Mouse (Mus musculus) 3134 (cell line): Measurements from ENCODE around the gene Pla2r1.

Source experiments
- DNase-seq: peaks from one replicate; pipeline ENCODE4 v3.0.0-alpha.2; 2011; ENCODE audit warnings: low spot score; ENCODE audit not compliant: insufficient read length; ENCODE audit errors: extremely low read depth

Pla2r1 gene

DNA sequence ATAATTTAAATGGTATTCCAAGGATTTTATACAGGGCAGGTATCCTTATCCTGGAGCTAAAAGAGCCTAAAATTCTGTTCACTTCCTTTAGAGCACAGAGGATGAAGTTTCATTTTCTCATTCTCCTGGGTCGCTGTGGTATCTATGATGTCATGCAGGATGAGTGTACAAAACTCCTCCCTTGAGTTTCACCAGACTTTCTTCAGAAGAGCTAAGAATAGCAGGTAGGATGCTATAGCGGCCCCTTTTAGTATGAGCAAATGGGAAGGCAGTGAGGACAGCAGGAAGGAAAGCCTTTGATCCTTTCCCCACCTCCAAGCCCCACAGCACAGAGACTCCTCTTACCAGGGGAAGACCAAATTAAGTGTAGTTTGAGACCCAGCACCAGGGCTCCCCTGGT lies 48.4 kb downstream of the Pla2r1 start:
- peak; percentile 16 for DNase-seq

DNA sequence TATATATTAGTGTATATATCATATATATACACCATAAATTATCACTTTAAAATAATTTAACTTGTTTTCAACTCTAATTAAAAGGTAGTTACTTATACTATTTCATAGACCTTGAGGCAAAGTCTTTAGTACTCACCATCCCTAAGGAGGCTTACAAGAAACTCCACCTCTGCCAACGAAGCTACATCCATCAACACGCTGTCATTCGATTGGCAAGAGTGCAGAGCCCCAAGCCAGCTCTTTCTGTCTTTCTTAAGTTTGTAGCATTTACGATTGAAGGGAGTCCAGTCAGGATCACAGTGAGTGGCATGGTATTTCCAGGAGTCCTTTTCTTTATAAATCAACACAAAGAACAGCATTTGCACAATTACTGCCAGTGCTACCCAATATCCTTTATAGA lies 49.1 kb downstream of the Pla2r1 start:
- DNase-seq: no peak

DNA sequence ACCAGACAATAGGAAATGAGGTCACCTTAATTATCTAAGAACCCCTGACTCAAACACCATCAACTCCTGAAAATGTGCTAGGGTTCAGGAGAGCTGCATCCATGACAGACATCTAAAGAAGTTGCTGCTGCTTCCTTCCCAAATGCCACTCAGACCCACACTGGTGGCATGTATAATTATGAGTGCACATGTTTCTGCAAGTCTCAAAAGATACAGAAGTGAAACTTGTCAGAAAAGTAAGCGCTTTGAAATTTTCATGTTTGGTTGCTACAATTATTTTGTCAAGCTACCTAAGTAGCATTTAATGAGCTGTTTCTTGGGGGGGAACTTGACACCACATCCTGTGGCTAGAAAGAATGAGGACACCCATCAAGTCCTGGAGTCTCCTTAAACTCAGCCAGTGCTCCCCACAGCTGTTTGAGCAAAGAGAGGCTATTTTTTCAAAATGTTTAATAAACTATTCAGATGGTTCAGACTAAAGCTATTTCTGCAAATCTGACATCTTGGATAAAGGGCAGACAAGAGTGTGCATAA lies 52.5 kb downstream of the Pla2r1 start:
- no peak for DNase-seq

DNA sequence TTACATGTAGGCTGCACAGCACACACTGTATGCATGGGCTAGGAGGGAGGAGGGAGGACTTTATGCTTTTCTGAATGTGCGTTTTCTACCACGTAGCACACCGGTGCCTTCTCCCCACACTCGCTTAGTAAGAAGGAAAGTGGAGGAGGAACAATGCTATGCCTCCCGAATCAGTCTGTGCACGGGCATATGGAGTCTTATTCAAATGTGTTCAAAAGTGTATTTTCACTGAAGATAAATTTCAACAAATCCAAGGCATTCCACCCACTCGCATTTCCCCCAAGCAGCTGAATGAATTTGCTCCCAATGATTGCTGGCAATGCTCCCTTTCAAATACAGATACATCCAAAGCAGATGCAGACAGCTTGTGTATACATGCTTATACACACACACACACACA lies 73.2 kb downstream of the Pla2r1 start:
- no peak for DNase-seq

DNA sequence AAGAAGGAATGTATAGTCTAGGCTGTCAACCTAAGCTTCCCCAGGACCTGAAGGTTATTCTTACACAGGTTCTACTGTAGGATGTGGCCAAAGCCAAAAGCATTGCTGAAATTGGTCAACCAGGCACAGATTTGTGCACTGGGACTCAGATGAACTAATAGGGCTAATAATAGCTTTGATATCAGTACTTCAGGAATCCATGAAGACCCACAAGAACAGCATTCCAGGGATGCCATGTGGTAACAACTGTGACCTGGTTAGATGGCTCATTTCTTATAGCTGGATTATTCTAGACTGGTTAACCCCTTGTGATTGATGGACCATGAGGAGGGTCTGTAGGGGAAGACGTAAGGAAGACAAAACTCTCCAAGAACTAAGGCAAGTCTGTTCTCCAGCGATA lies 74.3 kb downstream of the Pla2r1 start:
- DNase-seq: no peak

DNA sequence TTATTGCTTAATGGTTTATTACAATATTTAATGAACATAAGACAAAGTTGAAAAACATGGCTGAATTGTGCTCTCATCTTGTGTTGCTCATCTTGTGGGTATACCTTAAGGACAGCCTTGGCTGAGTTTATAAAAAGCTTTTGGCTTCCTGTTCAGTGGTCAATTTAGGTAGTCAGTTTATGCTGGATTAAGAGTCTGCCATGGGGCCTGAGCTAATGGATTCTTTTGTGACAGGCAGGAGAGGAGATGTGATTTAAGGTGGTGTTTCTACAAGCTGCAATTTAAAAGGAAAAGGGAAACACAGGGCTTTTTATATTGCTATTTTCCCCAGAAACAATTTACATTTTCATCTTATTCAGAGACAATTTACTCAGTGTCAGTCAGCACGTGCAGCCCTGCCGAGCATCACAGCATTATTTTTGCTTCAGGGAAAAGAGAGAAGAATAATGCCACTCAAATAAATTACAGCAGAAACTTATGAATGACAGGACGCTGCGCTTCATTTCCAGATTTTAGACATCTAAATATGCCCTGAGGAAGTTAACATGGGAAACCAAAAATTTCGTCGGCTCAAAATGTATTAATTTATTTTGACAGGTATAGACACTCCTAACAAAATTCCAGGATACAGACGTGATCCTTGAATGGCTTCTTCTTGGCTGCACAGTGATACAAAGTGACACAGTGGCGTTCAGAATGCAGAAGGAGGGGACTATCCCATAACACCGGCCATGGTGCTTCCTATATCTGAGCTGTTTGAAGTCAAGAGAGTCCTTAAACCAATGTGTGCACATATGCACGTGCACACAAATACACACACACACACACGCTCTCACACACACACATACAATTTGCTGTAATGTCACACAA lies 84.0 kb downstream of the Pla2r1 start:
- no peak for DNase-seq

DNA sequence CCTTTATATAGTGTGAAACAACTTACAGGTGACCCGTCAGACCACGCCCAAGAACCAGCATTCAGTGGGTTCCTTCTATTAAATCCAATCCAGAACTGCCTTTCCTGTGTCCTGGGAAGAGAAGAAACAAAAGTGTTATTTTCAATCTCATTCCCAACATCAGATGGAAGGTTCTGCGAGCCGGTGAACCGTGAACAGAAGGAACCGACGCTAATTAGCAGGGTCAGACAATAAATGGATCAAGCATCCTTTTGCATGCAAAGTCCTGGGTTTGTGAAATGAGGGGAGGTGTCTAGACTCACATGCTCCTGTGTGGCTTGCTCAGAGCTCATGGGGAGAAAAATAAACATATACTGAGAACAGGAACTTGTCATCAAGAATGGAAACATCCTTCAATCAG lies 100.7 kb downstream of the Pla2r1 start:
- no peak for DNase-seq

DNA sequence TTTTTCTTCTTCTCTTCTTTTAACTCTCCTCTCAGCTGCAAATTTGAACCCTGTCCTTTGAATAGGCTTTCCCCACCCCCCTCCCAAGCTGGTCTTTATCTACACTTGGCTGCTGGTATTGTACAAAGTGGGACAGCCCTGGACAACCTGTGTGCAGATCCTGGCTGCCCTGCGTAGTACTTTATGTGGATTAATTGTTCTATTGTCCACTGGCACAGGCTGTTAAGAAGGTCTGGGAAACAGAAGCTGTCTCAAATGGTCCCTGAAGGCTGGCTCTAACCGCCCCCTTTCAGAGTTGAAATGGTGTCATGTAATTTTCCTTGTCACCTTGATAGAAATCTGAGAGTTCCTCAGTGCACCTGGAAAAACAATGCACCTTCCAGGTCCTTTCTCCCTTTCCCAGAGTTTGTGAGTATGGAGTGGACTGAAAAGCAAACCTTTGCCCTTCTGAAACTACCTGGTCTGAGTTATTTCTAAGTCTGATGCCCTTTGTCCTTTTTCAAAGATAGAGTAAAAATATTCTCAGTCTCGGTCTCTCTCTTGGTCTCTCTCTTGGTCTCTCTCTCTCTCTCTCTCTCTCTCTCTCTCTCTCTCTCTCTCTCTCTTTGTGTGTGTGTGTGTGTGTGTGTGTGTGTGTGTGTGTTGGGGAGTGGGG lies 101.9 kb downstream of the Pla2r1 start:
- DNase-seq: no peak

DNA sequence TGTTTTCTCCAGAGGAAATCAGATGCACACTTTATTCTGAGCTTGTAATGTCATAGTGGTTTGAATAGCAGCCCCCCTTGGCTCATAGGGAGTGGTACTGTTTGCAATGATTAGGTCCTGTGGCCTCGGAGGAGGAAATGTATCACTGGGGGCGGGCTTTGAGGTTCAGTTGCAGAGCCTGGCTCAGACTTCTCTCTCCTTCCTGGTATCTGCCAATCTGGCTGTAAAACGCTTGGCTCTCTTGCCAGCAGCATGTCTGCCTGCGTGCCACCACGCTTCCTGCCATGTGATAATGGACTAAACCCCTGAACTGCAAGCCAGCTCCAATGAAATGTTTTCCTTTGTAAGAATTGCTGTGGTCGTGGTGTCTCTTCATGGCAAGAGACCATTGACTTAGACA lies 103.4 kb downstream of the Pla2r1 start:
- no peak for DNase-seq

DNA sequence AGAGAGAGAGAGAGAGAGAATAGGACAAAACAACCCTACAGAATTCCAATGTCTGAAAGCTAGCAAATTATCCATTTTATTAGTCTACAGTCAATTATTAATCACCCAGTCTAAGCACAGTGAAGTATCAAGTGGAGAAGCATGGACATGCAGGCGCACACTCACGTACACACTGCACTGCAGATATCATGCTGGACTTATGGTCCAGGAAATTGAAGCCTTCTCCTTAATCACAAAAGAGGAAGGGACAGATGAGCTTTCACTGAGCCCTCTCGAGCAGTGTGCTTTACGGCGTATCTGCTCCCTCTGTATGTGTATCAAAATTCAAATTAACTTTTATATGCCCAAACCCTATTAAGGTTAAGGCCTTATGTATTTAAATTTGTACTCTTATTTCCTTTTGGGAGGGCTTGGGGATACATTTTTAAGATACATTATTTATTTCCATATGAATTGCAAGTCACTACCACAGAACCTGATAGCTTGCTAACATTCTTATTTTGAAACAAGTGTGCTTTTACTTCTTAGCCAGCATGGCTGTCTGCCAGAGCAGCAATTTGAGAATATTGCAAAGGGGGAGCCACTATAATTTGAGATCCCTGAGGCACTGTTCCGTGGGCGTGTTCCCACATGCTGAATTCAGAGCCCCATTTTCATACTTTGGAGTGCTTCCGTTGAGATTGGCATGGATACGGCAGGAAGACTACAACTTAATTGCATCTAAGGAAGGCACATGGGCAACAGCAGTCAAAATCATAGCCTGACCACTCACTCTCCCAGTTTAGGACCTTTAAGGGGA lies 108.2 kb downstream of the Pla2r1 start:
- no peak for DNase-seq

DNA sequence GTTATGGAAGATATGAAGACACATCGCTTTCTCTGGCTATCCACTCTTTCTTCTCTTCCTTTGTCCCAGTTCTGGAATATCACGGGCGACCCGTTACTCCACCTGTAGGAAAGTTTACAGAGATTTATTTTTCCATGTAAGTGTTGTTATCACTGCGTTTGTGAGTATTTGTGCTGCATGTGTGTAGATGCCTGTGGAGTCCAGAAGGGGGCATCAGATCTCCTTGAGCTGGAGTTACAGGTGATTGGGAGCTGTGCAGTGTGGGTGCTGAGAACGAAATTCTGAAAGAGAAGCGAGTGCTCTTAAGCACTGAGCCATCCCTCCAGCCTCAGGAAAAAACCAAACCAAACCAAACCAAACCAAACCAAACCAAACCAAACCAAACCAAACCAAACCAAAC lies 109.8 kb downstream of the Pla2r1 start:
- DNase-seq: no peak

DNA sequence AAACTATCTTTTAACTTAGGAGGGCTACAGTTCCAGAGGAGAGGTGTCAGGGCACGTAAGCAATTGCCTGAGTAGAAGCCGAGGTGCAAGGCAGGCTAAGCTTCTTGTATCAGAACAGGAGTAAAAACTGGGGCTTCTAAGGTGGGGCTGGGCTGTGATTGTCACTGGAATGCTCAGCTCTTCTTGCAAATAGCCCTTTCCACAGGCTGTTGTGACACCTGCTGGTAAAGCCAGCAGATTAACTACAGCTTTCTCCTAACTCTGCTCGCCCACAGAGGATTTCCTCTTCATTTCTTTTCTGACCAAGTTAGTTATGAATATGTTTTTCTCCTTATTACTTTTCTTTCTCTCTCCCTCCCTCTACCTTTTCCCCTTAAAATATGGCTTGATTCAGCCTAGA lies 111.2 kb downstream of the Pla2r1 start:
- DNase-seq: no peak

DNA sequence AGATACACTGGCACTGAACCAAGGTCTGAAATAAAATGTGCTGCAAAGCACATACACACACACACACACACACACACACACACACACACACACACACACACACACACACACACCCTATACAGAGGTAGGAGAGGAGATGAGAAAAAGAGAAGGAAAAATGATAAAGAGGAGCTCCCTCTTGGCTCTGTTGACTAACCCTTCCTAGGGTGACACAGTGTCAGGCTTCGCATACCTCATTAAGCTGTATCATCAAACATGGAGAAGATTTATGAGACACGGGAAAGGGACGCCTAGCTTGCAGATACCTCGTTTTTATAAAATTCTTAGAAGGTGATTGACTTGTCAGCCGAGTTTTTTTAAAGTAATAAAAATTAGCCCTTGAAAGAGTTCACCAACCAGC lies 116.3 kb downstream of the Pla2r1 start:
- no peak for DNase-seq

DNA sequence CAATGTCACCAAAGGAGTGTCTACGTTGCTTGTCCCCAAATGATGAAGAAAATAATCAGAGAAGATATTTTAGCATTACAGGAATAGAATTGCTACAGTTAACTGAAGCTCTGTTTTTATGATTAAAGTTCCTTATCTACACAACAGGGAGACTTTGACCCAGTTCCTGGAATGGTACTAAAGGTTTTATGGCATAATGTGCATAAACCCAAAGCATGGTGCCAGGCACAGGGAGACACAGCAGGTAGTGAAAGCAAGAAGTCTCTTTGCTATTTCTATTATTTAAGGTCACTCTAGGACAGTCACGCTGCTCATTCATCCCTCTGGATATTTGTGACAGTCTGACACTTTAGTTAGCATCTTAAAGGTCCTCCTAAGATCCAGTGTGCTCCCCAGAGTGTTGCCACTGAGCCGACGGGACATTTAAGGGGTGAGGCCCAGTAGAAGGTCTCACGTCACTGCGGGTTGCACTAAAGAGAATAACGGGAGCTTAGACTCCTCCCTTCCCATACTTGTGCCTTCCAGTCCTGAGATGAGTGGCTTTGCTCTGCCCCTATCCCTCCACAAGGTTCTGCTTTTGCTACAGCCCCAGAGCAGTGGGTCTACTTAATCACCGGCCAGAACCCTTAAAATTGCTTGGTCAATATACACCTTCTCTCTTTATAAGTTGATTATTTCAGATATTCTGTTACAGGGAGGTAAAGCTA lies 122.6 kb downstream of the Pla2r1 start:
- DNase-seq: no peak

DNA sequence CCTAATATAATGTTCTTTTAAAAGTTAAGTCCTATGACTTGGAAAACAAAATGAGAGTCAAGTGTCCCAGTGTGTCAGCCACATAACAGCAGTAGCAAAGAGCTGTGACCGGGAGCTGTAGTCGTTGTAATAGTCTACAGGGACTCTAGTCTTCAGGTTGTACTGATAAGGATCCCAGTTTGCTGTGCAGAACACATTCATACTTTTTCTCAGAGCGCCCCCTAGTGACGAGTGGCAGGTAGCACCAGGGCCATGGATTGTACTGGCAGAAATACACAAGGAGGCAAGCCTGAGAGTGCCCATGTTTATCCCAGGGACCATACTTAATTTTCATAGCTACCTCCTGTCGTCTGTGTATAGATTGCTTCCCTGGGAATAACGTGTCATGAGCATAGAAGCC lies 135.0 kb downstream of the Pla2r1 start:
- peak; percentile 15 for DNase-seq

DNA sequence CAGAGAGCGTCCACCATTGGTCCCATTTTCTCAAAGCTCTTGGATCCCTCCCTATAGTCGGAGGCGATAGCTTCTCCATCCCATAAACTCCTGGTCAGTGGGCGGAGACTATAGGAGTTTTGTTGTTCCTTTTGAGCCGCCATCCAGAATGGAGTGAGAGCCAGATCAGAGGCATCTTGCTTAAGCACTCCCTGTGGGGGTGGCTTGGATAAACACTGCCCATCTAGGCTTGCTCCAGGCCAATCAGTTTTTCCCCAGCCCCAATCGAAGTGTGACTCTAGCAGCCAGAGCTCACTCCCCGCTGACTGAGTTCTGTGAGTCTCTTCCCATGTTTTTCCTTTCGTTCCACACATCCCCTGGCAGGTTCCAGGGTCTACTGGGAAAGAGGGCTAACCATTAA lies 138.8 kb downstream of the Pla2r1 start:
- DNase-seq: no peak

DNA sequence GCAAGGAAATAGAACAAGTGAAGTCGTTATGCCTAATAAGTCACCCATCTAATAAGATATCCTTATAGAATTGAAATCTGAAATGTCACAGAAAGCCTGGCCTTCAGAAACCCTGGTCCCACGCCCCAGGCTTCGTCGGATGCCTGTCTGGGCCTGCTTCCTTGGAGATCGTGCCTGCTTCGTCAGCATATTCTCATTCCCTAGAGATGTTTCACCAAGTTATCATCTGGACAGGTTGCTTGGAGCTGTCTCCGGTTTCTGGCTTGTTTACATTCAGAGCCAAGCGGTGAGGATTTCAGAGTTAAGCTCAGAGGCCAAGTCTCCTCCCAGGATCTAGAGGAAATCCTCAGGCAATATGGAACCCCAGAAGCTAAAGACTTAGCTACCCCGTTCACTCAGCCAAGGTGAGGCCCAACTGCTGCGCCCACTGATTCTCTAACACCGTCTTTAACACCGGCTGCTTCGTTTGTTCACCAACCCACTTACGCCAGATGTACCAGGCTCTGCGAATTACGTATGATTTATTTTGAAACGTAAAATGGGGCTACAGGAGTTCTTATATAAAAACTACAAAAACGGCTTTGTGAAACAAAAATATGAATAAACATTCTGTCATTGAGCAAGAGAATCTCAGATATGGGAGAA lies 140.0 kb downstream of the Pla2r1 start:
- no peak for DNase-seq

DNA sequence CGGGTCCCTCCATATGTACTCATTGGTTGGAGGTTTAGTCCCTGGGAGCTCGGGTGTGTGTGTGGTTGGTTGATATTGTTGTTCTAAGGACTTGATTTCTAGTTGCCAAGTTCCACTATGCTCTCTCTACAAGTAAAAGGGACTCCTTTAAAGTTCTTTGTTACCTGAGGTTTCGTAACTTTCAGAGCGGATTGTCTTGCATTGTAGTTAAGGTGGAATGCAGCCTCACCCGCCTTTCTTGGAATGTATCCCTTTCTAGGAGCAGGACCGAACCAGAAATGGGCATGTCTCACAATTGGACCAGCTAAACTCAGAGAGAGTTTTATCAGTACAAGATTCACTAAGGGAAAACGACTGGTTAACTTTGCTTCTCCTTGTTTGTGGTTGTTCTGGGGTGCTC lies 141.9 kb downstream of the Pla2r1 start:
- DNase-seq: no peak

DNA sequence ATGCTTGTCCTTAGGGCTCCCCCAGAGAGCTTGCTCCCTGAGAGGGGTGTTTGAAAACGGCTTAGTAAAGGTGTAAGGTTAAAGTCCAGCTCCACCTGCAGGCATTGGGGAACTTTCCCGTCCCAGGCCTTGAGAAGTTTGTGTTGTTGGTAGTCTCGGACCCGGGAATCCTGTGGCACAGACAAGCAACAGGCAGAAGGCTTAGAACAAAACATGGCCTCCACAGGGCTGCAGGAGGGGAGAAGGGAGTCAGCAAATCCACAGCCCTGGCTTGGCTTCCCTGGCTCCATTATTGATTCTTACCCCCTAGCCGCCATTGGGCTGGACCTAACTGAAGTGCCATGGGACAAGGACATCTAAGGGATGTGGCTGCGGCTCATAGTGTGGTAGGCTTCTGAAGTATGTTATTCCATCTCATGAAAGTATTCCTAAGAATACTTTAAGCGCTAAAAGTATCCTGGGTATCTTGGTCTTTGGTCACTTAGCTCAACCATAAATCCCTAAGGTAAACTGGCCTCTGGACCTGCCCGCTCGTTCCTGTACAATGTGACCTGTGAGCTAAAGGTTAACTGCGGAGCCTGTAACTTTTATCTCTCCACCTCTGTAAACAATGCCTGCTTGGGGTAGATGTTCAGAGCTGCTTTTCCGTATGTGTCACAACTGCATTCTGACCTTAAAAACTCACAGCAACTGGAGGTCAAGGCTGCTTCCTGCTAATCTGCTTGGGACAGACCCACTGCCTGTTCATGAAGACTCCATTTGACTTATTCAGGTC lies 142.9 kb downstream of the Pla2r1 start:
- no peak for DNase-seq
